Mouse (Mus musculus) telencephalon, adult 2 months (tissue): ENCODE measurements at regions not wholly inside any gene's neighbourhood (a gene's known extent, or its start where the extent isn't known, plus 50 kb on each side); places are given as distances from the start of the nearest gene placed in this dataset.
A peak's percentile ranks its signal among the peaks of the same experiment; 100 is the strongest.

Experiments used
- DNase-seq: peaks from one replicate; pipeline ENCODE4 v3.0.0-alpha.2; 2011; ENCODE audit warnings: low read depth, low spot score

DNA sequence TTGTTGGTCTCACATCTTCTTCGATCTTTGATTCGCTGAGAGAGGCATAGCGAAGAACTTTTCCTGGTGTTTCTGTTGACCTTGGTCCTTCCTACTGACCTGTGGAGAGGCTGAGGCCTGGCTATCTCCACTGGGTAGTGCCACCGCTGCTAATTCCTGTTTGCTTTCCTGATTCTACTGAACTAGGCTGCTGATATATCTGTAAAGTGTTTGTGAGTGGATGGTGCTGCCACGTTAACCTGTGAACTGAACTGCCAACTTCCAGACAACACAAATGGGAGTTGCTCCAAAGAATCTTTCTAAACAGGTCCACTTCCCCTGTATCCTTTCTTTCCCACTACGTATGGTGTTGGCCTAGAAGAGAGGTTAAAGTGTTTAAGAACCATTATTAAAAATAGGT lies 78.0 kb upstream of the Akt3 start:
- no peak for DNase-seq

DNA sequence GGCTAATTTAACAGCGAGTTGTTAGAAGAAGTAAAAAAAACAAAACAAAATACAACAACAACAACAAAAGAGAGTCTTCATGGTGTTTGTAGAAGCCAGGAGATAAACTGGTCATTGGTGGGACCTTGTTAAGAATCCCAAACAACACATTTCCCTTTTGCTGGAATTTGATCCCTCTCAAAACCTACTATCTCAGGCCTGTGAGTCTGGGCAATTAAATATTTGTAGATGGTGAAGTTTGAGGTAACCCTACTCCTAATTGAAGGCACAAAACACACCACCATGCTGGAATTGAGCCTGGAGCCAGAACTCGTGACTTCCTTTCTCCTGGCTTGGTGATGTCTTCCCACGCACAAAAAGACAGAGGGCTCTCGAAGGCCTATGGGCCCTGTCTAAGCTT lies 65.4 kb upstream of the Akt3 start:
- DNase-seq: no peak

DNA sequence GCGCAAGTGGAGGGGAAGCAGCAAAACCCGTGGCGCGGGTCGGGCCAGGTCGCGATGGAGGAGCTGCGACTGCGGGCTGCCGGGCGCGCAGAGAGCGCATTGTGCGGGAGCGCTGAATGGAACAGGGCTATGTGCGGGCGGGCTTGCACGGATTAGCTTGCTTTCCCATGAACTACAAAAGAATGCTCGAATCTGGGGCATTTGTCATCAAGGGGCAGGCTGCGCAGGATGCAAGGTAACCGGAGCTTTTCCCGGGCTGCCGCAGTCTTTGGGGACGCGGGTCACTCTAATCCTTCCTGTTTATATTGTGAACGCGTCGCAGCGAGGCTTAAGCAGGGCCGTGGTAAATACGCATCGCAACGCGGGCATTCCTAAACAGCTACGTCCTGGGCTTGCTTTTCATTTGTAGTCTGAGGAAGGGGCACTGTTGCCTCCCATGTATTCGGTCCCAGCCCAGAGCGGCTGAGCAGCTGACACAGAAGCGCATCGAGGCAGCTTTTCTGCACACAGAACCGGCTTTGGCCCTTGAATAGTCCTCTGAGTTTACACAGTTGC lies 64.8 kb upstream of the Akt3 start:
- no peak for DNase-seq

DNA sequence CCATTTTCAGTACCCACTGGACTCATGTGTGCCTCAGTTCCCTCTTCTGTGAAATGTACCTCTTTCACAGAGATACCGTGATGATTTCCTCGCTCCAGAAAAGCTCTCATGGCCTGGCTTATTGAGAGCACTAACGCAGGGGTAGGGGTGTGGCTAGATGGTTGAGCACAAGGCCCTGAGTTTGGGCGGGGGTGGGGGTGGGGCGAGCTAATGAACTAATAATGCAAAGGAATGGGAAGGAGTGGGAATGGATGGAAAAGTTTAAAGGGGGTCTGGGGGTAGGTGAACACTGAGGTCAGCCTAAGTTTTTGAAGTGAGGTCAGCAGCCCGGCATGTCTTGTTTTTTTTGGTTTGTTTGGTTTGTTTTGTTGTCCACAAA lies 64.3 kb upstream of the Akt3 start:
- DNase-seq: no peak

DNA sequence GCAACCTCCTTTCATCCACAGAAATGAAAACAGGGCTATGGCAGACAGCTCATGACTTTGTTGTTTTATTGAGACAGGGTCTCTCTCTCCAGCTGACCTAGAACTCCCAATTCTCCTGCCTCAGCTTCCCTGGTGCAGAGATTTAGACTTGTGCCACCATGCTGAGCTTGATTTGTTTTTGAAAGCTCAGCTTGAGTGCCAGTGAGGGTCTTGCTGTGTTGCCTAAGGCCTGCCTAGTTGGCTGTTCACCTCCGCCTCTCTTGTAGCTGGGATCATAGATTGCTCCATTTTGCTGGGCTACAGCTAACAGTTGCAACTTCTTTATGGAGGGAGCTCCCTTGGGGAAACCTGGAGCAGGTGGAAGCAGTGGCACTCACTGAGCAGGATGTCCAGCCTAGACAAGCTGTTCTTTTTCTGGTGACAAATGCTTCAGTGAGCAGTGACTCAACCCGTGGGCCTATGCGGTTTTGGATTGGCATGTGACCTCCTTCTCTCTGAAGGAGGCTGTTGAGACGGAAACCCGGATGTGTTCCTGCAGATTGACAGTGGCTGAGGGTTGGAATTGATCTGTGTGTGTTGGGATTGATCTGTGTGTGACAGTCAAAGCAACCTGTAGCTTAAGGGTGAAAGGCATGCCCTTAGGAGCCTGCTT lies 63.8 kb upstream of the Akt3 start:
- no peak for DNase-seq

DNA sequence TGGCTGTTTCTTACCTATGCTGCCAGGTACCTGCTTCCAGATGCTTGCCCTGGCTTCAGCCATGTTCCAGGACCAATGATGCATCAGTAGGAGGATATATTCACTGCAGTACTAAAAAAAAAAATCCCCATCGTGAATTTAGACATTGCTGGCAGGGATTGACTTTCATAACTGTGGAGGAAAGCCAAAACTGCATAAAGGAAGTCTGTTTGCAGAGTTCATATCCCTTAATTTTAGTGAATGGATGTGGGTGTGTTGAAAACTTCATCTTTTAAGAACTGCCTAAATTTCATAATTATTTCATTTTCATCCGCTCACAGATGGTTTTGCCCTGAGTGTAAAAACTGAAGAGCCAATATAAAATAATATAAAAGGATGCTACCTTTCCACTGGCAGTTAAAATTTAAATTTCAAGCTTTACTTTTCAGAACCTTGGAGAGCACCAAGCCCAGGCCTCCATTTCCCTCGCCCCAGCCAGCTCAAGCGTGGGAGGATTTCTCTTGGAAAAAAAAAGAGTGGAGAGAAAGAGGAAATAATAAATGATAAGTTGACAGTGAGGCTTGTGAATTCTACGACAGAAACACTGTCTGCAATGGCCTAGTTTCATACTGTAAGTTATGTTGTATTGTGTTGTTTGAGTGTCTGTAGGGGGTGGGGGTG lies 50.3 kb upstream of the Akt3 start:
- peak; percentile 84 for DNase-seq
